Mouse (Mus musculus) lung, adult 2 months (tissue): ENCODE data around the gene Trim61. TPM values are rescaled to one million over a fixed set of nuclear protein-coding genes. Genes with fewer than 3 reads are reported as not detected.

Experiments used
- DNase-seq: peaks from one replicate; pipeline ENCODE4 v3.0.0; 2022
- H3K4me1 ChIP-seq: fragments of 200-500 bp; 2 replicates; pipeline ENCODE4 v1.6.1; 2011; ENCODE audit warnings: low read length; ENCODE audit not compliant: control insufficient read depth, insufficient read depth
- H3K4me3 ChIP-seq: fragments of 200-500 bp; replicated peaks from 2 replicates; pipeline ENCODE3; 2011; ENCODE audit warnings: low read depth, mild to moderate bottlenecking, control low read depth, low read length; ENCODE audit errors: extremely low read depth
- CTCF ChIP-seq: fragments of 200-500 bp; IDR thresholded peaks from 2 replicates; pipeline ENCODE4 v1.5.1; 2011; ENCODE audit warnings: mild to moderate bottlenecking, low read length, control low read depth; ENCODE audit not compliant: insufficient read depth
- POLR2A ChIP-seq: fragments of 200-500 bp; IDR thresholded peaks from 2 replicates; pipeline ENCODE4 v1.6.1; 2011; ENCODE audit warnings: low read depth, mild to moderate bottlenecking, control low read depth, low read length, borderline replicate concordance; ENCODE audit errors: extremely low read depth
- WGBS: fragments of 180-500 bp; shearing (Covaris S2); methylation state at CpG from one replicate; pipeline ENCODE4 v1.1.7; 2018; 5-methylcytosine and 5-hydroxymethylcytosine counted together
- polyA plus RNA-seq: library from polyadenylated mRNA; depleted of rRNA; stranded (reverse); fragments of >200 nt; gene quantifications from 2 replicates; pipeline ENCODE4 v1.2.3, GENCODE M21; 2012; rRNA removed

The Trim61 gene
- polyA plus RNA-seq = not detected in 2 replicates

GRCm38 (mm10) chr8:65018423-65018822, at the start of gene Trim61, which contains the start of gene Trim60:
Trim61 (minus strand) TSS chr8:65018523.
Trim60 (minus strand) TSS chr8:65018584.
- no peak for DNase-seq
- no peak within 1 kb of the TSS for H3K4me3 ChIP-seq
- no peaks in the 10 kb centered on the region for H3K4me1 ChIP-seq
- 86% methylated on average over 8 of the region's 8 CpGs for WGBS
- TF ChIP-seq CTCF = no peak
- no peak for TF ChIP-seq POLR2A

GRCm38 (mm10) chr8:65067694-65068472, 49.6 kb upstream of the Trim61 start:
- Histone ChIP-seq H3K4me1 (no peaks in the 10 kb centered on the region), H3K4me3 (no peak overlapping the region)
- no peak for DNase-seq
- WGBS = 48% methylated on average over 10 of the region's 10 CpGs
- TF ChIP-seq POLR2A (no peak), CTCF (no peak)

- TF ChIP-seq CTCF (no peak), POLR2A (no peak)
- no peak for DNase-seq
- H3K4me1 ChIP-seq = no peaks in the 10 kb centered on the region
- WGBS = 93% methylated on average over 4 of the region's 4 CpGs
- H3K4me3 ChIP-seq = no peak overlapping the region
These were observed 48.7 kb upstream of the Trim61 start for GRCm38 (mm10) chr8:65067031-65067430.

DNA sequence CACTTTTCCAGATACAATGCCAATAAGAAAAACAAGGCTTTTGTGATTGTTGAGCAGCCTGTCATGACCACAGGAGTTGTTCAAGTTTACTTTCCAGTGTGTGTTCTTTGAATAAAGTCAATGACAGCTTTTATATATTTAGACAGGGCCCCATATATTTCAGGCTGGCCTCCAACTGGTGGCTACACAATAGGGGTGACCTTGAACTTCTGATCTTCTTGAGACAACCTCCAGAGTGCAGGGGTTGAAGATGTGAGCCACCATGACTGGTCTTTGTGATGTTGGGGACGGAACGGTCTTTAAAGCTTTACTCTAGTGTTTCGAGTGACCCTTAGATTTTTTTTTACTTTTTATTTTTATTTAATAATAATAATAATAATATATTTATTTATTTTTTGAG, 47.3 kb upstream of the Trim61 start:
- WGBS = 93% methylated on average over 3 of the region's 3 CpGs
- no peak for DNase-seq
- H3K4me3 ChIP-seq = no peak overlapping the region
- TF ChIP-seq POLR2A (no peak), CTCF (no peak)
- no peaks in the 10 kb centered on the region for H3K4me1 ChIP-seq

- Histone ChIP-seq H3K4me1 (no peaks in the 10 kb centered on the region), H3K4me3 (no peak overlapping the region)
- WGBS = 55% methylated on average over 2 of the region's 2 CpGs
- TF ChIP-seq CTCF = no peak
- no peak for DNase-seq
These were observed 45.7 kb upstream of the Trim61 start for GRCm38 (mm10) chr8:65064071-65064470.

GRCm38 (mm10) chr8:65062195-65062594, 43.9 kb upstream of the Trim61 start:
- TF ChIP-seq CTCF (no peak), POLR2A (no peak)
- 82% methylated on average over 4 of the region's 4 CpGs for WGBS
- DNase-seq = no peak
- no peak overlapping the region for H3K4me3 ChIP-seq
- H3K4me1 ChIP-seq = no peaks in the 10 kb centered on the region

GRCm38 (mm10) chr8:65056722-65057121, 38.4 kb upstream of the Trim61 start:
- H3K4me3 ChIP-seq = no peak overlapping the region
- whole genome bisulfite sequencing = 90% methylated on average over 4 of the region's 4 CpGs
- no peak for DNase-seq
- no peak for TF ChIP-seq CTCF
- no peak for TF ChIP-seq POLR2A
- H3K4me1 ChIP-seq = no peaks in the 10 kb centered on the region

DNA sequence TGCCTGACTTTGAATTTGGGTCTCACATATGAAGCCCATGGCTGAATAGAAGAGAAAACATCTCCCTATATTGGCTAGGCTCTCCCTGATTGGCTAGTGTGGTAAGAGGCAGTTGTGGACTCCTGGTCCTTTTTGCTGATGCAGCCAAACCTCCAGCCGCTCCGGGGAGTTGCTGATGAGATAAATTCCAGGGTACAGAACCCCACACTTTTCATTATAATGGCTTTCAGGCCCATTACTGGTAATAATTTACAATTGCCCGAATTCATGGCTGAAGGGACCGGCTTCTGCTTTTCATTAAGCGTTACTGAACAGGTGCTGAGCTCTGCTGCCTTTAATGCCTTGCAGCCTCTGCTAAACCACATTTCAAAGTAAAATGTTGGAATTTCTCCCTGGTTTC, 35.6 kb upstream of the Trim61 start:
- Histone ChIP-seq H3K4me1 (no peaks in the 10 kb centered on the region), H3K4me3 (no peak overlapping the region)
- 72% methylated on average over 5 of the region's 5 CpGs for WGBS
- DNase-seq = no peak
- TF ChIP-seq POLR2A (no peak), CTCF (no peak)

DNA sequence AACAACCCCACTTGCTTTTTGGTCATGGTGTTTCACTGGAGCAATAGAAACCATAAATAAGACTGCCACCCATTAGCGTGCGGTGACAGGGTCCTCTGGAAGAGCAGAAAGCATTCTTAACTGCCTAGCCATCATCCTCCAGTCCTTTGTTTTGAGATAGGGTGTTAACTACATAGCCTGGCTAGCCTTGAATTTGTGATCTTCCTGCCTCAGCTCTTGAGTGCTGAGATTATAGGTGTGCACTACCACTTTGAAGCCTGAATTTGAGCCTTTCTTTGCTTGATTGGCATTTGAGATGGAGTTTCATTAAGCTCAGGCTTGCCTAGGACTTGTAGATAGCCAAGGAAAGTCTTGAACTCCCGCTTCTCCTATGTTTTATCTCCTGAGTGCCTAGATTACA, 35.2 kb upstream of the Trim61 start:
- no peak for DNase-seq
- Histone ChIP-seq H3K4me3 (no peak overlapping the region), H3K4me1 (no peaks in the 10 kb centered on the region)
- 78% methylated on average over 3 of the region's 3 CpGs for WGBS
- TF ChIP-seq POLR2A (no peak), CTCF (no peak)

- no peaks in the 10 kb centered on the region for H3K4me1 ChIP-seq
- no peak for DNase-seq
- H3K4me3 ChIP-seq = no peak overlapping the region
- TF ChIP-seq CTCF (no peak), POLR2A (no peak)
- WGBS = 77% methylated on average over 4 of the region's 4 CpGs
These were observed 29.5 kb upstream of the Trim61 start for GRCm38 (mm10) chr8:65047801-65048200.
